Mouse (Mus musculus) bone marrow, adult 2 months (tissue): Measurements from ENCODE around the gene Cnnm2.

ENCODE experiments used
- CTCF ChIP-seq: fragments of 200-500 bp; IDR thresholded peaks from 2 replicates; pipeline ENCODE4 v1.5.1; 2011; ENCODE audit warnings: low read length, control low read depth; ENCODE audit not compliant: control insufficient read depth, insufficient read depth
- POLR2A ChIP-seq: fragments of 200-500 bp; IDR thresholded peaks from 2 replicates; pipeline ENCODE4 v1.6.1; 2011; ENCODE audit warnings: low read depth, mild to moderate bottlenecking, control low read depth, low read length, borderline replicate concordance; ENCODE audit not compliant: control insufficient read depth

DNA sequence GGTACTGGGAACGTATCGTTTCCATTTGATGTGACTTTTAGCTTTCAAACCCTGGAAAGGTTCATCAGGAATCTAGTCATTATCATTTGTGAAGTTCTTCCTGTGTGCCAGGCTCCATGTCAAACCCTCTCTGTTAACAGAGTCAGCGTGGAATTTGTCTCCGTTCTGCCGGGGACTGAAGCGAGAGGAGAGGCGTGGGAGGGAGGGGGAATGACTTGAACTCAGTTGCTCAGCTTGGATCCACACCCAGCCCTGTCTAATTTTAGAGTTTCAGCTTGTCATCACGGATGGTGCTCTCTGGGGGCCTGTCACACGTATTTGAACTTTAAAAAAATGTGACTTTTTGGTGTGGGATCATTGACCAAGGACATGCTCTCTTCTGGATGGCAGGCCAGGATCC, 70.0 kb downstream of the Cnnm2 start:
- TF ChIP-seq POLR2A, result no peak
- TF ChIP-seq CTCF, result no peak
